26 mouse cellular contexts compared by ENCODE assay signal in the genomic region with DNA sequence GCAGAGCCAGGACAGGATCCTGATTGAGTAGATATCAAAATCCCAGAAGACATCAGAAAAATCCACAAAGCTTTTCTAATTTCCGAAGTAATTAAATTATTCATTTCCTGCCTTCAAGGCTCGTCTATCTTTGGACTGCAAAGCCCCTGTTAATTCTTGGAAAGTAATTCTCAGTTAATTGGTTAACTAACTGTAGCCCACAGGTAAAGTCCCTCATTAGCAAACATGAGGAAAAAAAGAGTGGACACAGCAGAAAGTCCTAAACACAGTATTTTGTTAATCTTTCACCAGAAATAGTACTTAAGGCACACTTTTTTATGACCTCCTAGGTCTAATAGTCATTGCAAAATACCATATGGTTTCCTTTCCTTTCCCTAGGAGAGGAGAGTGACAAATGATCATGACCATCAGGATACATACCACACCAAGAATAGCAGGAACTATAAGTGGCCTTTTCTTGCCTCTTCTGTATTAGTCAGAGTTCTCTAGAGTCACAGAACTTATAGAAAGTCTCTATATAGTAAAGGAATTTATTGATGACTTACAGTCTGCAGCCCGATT.
DNase-seq lines count a peak whose midpoint lies in the region; ATAC-seq and TF ChIP-seq lines count a peak whose summit lies in the region.
"Had no signal": no experiment of that assay in that cellular context is flagged by ENCODE, and none has a peak within 500 bp of the region (broad histone marks: within the 10 kb centered on the region; RNA-seq: fewer than 3 reads in every experiment).

No protein-coding gene starts in this region.

- CTCF ChIA-PET in Patski (lab: Charles Lee): no interaction called here

- H3K4me3 ChIP-seq in kidney, embryonic 15.5 days (replicated peaks): no peak overlapping the region
- no peak overlapping the region for H3K4me3 ChIP-seq in kidney, embryonic 14.5 days (ENCODE audit: low read length)
- H3K4me3 ChIP-seq in intestine, embryonic 15.5 days (replicated peaks): no peak overlapping the region
- H3K4me3 ChIP-seq: forebrain, embryonic 10.5 days; forebrain, embryonic 13.5 days; gastrocnemius, adult 2 months; heart, embryonic 12.5 days; heart, embryonic 15.5 days; hindbrain, embryonic 10.5 days had no signal

- no peak overlapping the region for H3K27ac ChIP-seq in kidney, embryonic 15.5 days
- no peak overlapping the region for H3K27ac ChIP-seq in kidney, embryonic 14.5 days (ENCODE audit: low read depth, low read length)
- H3K27ac ChIP-seq in intestine, embryonic 15.5 days: no peak overlapping the region
- H3K27ac ChIP-seq: forebrain, embryonic 10.5 days; forebrain, embryonic 13.5 days; gastrocnemius, adult 2 months; heart, embryonic 15.5 days; hindbrain, embryonic 10.5 days; hindbrain, embryonic 14.5 days; hindbrain, postnatal 0 days had no signal

- ATAC-seq in kidney, embryonic 15.5 days (replicated peaks; ENCODE audit: low FRiP score): peak; percentile 63; the same call in 1 of the 2 replicates
- no peak for ATAC-seq in kidney, embryonic 14.5 days (ENCODE audit: low FRiP score, low TSS enrichment)
- ATAC-seq in Patski: no peak
- peak; percentile 65 for ATAC-seq in intestine, embryonic 15.5 days
- ATAC-seq: activated CD4-positive, CD25-positive, alpha-beta regulatory T cell, adult 4 months; CD4-positive, CD25-positive, alpha-beta regulatory T cell, adult 4 months; forebrain, embryonic 13.5 days; forebrain, embryonic 16.5 days; hindbrain, postnatal 0 days had no signal

- in situ Hi-C loops in Patski (cut with MboI; ENCODE audit: low pct_unique_long_range_greater_than_20kb): no loop called here

- H3K9me3 ChIP-seq in kidney, embryonic 15.5 days (replicated peaks): no peaks in the 10 kb centered on the region
- H3K9me3 ChIP-seq in kidney, embryonic 14.5 days (ENCODE audit: control insufficient read depth, low read length): no peaks in the 10 kb centered on the region
- no peaks in the 10 kb centered on the region for H3K9me3 ChIP-seq in intestine, embryonic 15.5 days
- H3K9me3 ChIP-seq: forebrain, embryonic 13.5 days; heart, embryonic 12.5 days; heart, embryonic 15.5 days; hindbrain, embryonic 10.5 days had no signal

- POLR2A ChIA-PET in Patski (lab: Charles Lee): no interaction called here

- H3K36me3 ChIP-seq in kidney, embryonic 15.5 days: no peaks in the 10 kb centered on the region
- H3K36me3 ChIP-seq in kidney, embryonic 14.5 days (ENCODE audit: control insufficient read depth, insufficient read depth, low read length): no peaks in the 10 kb centered on the region
- no peaks in the 10 kb centered on the region for H3K36me3 ChIP-seq in intestine, embryonic 15.5 days
- H3K36me3 ChIP-seq: forebrain, embryonic 10.5 days; heart, embryonic 12.5 days; heart, embryonic 15.5 days; hindbrain, embryonic 10.5 days had no signal

- H3K4me2 ChIP-seq in kidney, embryonic 15.5 days: no peak overlapping the region
- H3K4me2 ChIP-seq in kidney, embryonic 14.5 days (replicated peaks; ENCODE audit: low read depth, low read length): no peak overlapping the region
- H3K4me2 ChIP-seq in intestine, embryonic 15.5 days (replicated peaks): no peak overlapping the region
- H3K4me2 ChIP-seq: forebrain, embryonic 13.5 days; heart, embryonic 12.5 days; heart, embryonic 15.5 days; hindbrain, embryonic 14.5 days had no signal

- H3K27me3 ChIP-seq in kidney, embryonic 15.5 days: no peaks in the 10 kb centered on the region
- no peaks in the 10 kb centered on the region for H3K27me3 ChIP-seq in kidney, embryonic 14.5 days (ENCODE audit: control insufficient read depth, insufficient read depth, low read length)
- H3K27me3 ChIP-seq in Patski: no peaks in the 10 kb centered on the region
- H3K27me3 ChIP-seq in intestine, embryonic 15.5 days (replicated peaks): no peaks in the 10 kb centered on the region
- H3K27me3 ChIP-seq: forebrain, embryonic 13.5 days; heart, embryonic 12.5 days; heart, embryonic 15.5 days had no signal

- 62% methylated on average over 3 of the region's 3 CpGs for WGBS in kidney, embryonic 15.5 days
- 65% methylated on average over 3 of the region's 3 CpGs for WGBS in kidney, embryonic 14.5 days
- 71% methylated on average over 3 of the region's 3 CpGs for WGBS in intestine, embryonic 15.5 days

- TF ChIP-seq CTCF in Patski (IDR thresholded peaks at IDR 0.05): no peak

- H3K4me1 ChIP-seq in kidney, embryonic 15.5 days: 0 out of 2 replicates have a peak, but pooled peaks cover 5% of the 10 kb centered on the region
- H3K4me1 ChIP-seq in kidney, embryonic 14.5 days (ENCODE audit: control insufficient read depth, insufficient read depth, low read length): 0 out of 2 replicates have a peak, but pooled peaks cover 8% of the 10 kb centered on the region
- H3K4me1 ChIP-seq in intestine, embryonic 15.5 days (replicated peaks): 0 out of 2 replicates have a peak, but pooled peaks cover 2% of the 10 kb centered on the region
- H3K4me1 ChIP-seq: heart, embryonic 12.5 days; heart, embryonic 15.5 days; hindbrain, embryonic 10.5 days had no signal

- DNase-seq in Patski (ENCODE audit: low read depth, low spot score): peak; percentile 4
- DNase-seq in gastrocnemius, adult 8-10 months (ENCODE audit: low spot score in 2 of 2): no peak
- no peak for DNase-seq in frontal cortex, postnatal 14 days (ENCODE audit: low spot score in 2 of 2)
- DNase-seq: adrenal gland, adult 8-10 months; adrenal gland, postnatal 25 days; cerebellum, adult 11-12 months; cerebellum, adult 8-10 months; cerebellum, postnatal 14 days; gastrocnemius, adult 2 months; gastrocnemius, postnatal 25 days; heart, adult 18-20 months; heart, postnatal 10 days; heart, postnatal 36 days had no signal

- no peak overlapping the region for H3K9ac ChIP-seq in kidney, embryonic 15.5 days
- H3K9ac ChIP-seq in kidney, embryonic 14.5 days (ENCODE audit: low read depth, low read length): no peak overlapping the region
- no peak overlapping the region for H3K9ac ChIP-seq in intestine, embryonic 15.5 days
- H3K9ac ChIP-seq: forebrain, embryonic 13.5 days; heart, embryonic 12.5 days; heart, embryonic 15.5 days; hindbrain, embryonic 14.5 days had no signal

Comparison
In these comparisons a context has a peak if more than half of its experiments do, and no peak if none do; other contexts are left out.
1. ATAC-seq: peak in kidney, embryonic 15.5 days (single experiment) and intestine, embryonic 15.5 days (single experiment); none in kidney, embryonic 14.5 days (single experiment) and Patski (single experiment).